Comparison of ENCODE assay signal across 14 mouse cellular contexts in the genomic region with DNA sequence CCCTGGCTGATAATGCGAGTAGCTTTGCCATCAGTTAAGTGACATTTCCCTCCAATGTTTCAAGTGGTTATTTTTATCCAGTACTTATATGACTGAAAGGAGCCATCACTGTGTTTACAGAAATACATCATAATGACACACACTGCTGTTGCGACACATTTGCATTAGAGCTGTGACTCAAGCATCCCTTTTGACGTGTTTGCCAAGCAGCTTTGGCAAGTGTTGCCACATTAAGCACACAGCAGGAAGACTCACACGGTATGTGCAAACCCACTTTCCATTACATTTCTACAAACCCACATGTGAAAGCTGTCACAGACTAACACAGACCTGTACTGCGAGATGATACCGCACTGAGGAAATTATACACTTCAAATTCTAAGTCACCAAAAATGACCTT. TPM values are rescaled to one million over a fixed set of nuclear protein-coding genes. Genes with fewer than 3 reads are reported as not detected.
DNase-seq lines count a peak whose midpoint lies in the region; ATAC-seq and TF ChIP-seq lines count a peak whose summit lies in the region.
"Had no signal": no experiment of that assay in that cellular context is flagged by ENCODE, and none has a peak within 500 bp of the region (broad histone marks: within the 10 kb centered on the region; RNA-seq: fewer than 3 reads in every experiment).

No protein-coding gene starts in this region.

- 70% methylated on average over 6 of the region's 6 CpGs for WGBS in lung, embryonic 14.5 days
- WGBS in forebrain, postnatal 0 days = 56% methylated on average over 6 of the region's 6 CpGs
- 71% methylated on average over 6 of the region's 6 CpGs for WGBS in hindbrain, postnatal 0 days

- no peaks in the 10 kb centered on the region for H3K27me3 ChIP-seq in lung, embryonic 14.5 days (ENCODE audit: insufficient read depth, low read length)
- H3K27me3 ChIP-seq in Patski = peaks cover 11% of the 10 kb centered on the region
- no peaks in the 10 kb centered on the region for H3K27me3 ChIP-seq in forebrain, postnatal 0 days (ENCODE audit: insufficient read depth, low read length)
- no peaks in the 10 kb centered on the region for H3K27me3 ChIP-seq in hindbrain, postnatal 0 days (ENCODE audit: insufficient read depth, low read length)
- H3K27me3 ChIP-seq: embryonic facial prominence, embryonic 12.5 days; hindbrain, embryonic 13.5 days; lung, embryonic 15.5 days; neural tube, embryonic 12.5 days had no signal

- H3K4me2 ChIP-seq in lung, embryonic 14.5 days = no peak overlapping the region
- H3K4me2 ChIP-seq in forebrain, postnatal 0 days (ENCODE audit: low read depth) = no peak overlapping the region
- H3K4me2 ChIP-seq in hindbrain, postnatal 0 days (ENCODE audit: low read depth, low read length) = no peak overlapping the region
- H3K4me2 ChIP-seq: embryonic facial prominence, embryonic 12.5 days; hindbrain, embryonic 13.5 days; lung, embryonic 15.5 days; neural tube, embryonic 12.5 days had no signal

- POLR2A ChIA-PET in Patski (lab: Charles Lee) = interaction anchor here (0.7 kb wide), 1 partner anchor 8 kb away, joined by 3 read pairs; no protein-coding TSS in a partner anchor

- H3K9me3 ChIP-seq in lung, embryonic 14.5 days (ENCODE audit: low read depth, low read length) = no peaks in the 10 kb centered on the region
- H3K9me3 ChIP-seq in forebrain, postnatal 0 days (ENCODE audit: low read length) = no peaks in the 10 kb centered on the region
- H3K9me3 ChIP-seq in hindbrain, postnatal 0 days (ENCODE audit: low read length) = no peaks in the 10 kb centered on the region
- H3K9me3 ChIP-seq: embryonic facial prominence, embryonic 12.5 days; hindbrain, embryonic 13.5 days; lung, embryonic 15.5 days; neural tube, embryonic 12.5 days had no signal

- H3K9ac ChIP-seq in lung, embryonic 14.5 days = no peak overlapping the region
- H3K9ac ChIP-seq in forebrain, postnatal 0 days = no peak overlapping the region
- H3K9ac ChIP-seq in hindbrain, postnatal 0 days (replicated peaks; ENCODE audit: low read length) = no peak overlapping the region
- H3K9ac ChIP-seq: embryonic facial prominence, embryonic 12.5 days; hindbrain, embryonic 13.5 days; lung, embryonic 15.5 days; neural tube, embryonic 12.5 days had no signal

- no peak overlapping the region for H3K4me3 ChIP-seq in lung, embryonic 14.5 days (ENCODE audit: low read depth, low read length)
- H3K4me3 ChIP-seq in forebrain, postnatal 0 days (ENCODE audit: low read depth, low read length) = no peak overlapping the region
- H3K4me3 ChIP-seq in hindbrain, postnatal 0 days (ENCODE audit: low read length) = no peak overlapping the region
- H3K4me3 ChIP-seq: embryonic facial prominence, embryonic 12.5 days; hindbrain, embryonic 13.5 days; lung, embryonic 15.5 days; neural tube, embryonic 12.5 days had no signal

- DNase-seq in lung, embryonic 14.5 days = peak; percentile 17
- no peak for DNase-seq in lung, postnatal 14 days
- peak; percentile 19 for DNase-seq in Patski (ENCODE audit: low read depth, low spot score)
- DNase-seq in forebrain, postnatal 0 days = peak; percentile 27
- peak; percentile 68 to 80 for DNase-seq in natural killer cell, adult 2 months (ENCODE audit: low spot score in 2 of 2)
- DNase-seq in hindbrain, postnatal 0 days (ENCODE audit: low spot score) = no peak
- no peak for DNase-seq in cerebellum, adult 18-20 months
- DNase-seq: cerebellum, adult 11-12 months; heart, adult 18-20 months; right cerebral cortex, postnatal 4 days had no signal

- ATAC-seq in lung, embryonic 14.5 days (ENCODE audit: insufficient read depth) = no peak
- peak; percentile 12 for ATAC-seq in Patski
- ATAC-seq in forebrain, postnatal 0 days = peak; percentile 50
- ATAC-seq in hindbrain, postnatal 0 days = no peak

- no peak for TF ChIP-seq CTCF in lung, embryonic 14.5 days (IDR thresholded peaks at IDR 0.05; ENCODE audit: low read depth)
- TF ChIP-seq CTCF in Patski (IDR thresholded peaks at IDR 0.05) = no peak
- no peak for TF ChIP-seq CTCF in forebrain, postnatal 0 days (IDR thresholded peaks at IDR 0.05; ENCODE audit: low read depth)
- no peak for TF ChIP-seq CTCF in hindbrain, postnatal 0 days (IDR thresholded peaks at IDR 0.05; ENCODE audit: low read depth)

- H3K27ac ChIP-seq in lung, embryonic 14.5 days (ENCODE audit: low read depth) = no peak overlapping the region
- no peak overlapping the region for H3K27ac ChIP-seq in forebrain, postnatal 0 days (ENCODE audit: low read depth, low read length)
- no peak overlapping the region for H3K27ac ChIP-seq in hindbrain, postnatal 0 days
- H3K27ac ChIP-seq: embryonic facial prominence, embryonic 12.5 days; hindbrain, embryonic 13.5 days; lung, embryonic 15.5 days; neural tube, embryonic 12.5 days had no signal

- H3K36me3 ChIP-seq in lung, embryonic 14.5 days (ENCODE audit: insufficient read depth) = peaks cover 7% of the 10 kb centered on the region; the same call in 1 of the 2 replicates
- peaks cover 9% of the 10 kb centered on the region; the same call in 1 of the 2 replicates for H3K36me3 ChIP-seq in forebrain, postnatal 0 days (ENCODE audit: insufficient read depth)
- H3K36me3 ChIP-seq in hindbrain, postnatal 0 days (ENCODE audit: insufficient read depth, low read length) = peaks cover 10% of the 10 kb centered on the region; the same call in 1 of the 2 replicates
- H3K36me3 ChIP-seq: embryonic facial prominence, embryonic 12.5 days; lung, embryonic 15.5 days had no signal

- CTCF ChIA-PET in Patski (lab: Charles Lee) = interaction anchor here (1.5 kb wide), 1 partner anchor 10 kb away, joined by 6 read pairs; no protein-coding TSS in a partner anchor

- in situ Hi-C loops in Patski (cut with MboI; ENCODE audit: low pct_unique_long_range_greater_than_20kb) = no loop called here

- no peaks in the 10 kb centered on the region for H3K4me1 ChIP-seq in lung, embryonic 14.5 days (ENCODE audit: insufficient read depth)
- H3K4me1 ChIP-seq in forebrain, postnatal 0 days (ENCODE audit: insufficient read depth) = no peaks in the 10 kb centered on the region
- H3K4me1 ChIP-seq in hindbrain, postnatal 0 days (ENCODE audit: insufficient read depth, low read length) = no peaks in the 10 kb centered on the region
- H3K4me1 ChIP-seq: embryonic facial prominence, embryonic 12.5 days; hindbrain, embryonic 13.5 days; lung, embryonic 15.5 days; neural tube, embryonic 12.5 days had no signal

RNA-seq across cellular contexts. Expression of gene Bend4, which starts 34.2 kb away (rescaled TPM):
- 7.7 and 8.1 TPM in 2 replicates for polyA plus RNA-seq in lung, embryonic 14.5 days (2014; fragmentation: Nextera tagmentation; extraction: Ambion mirVana)
- polyA plus RNA-seq in Patski (2021) = 1.1 TPM
- total RNA-seq in forebrain, postnatal 0 days (2014; rRNA removed) = 7.2 and 11.5 TPM in 2 replicates
- 2.6 and 5.0 TPM in 2 replicates for polyA plus RNA-seq in forebrain, postnatal 0 days (2015; fragmentation: Nextera tagmentation; extraction: Ambion mirVana)
- total RNA-seq in hindbrain, postnatal 0 days (2014; rRNA removed) = 12.1 and 12.8 TPM in 2 replicates
- polyA plus RNA-seq in hindbrain, postnatal 0 days (2015; fragmentation: Nextera tagmentation; extraction: Ambion mirVana) = 8.1 and 8.5 TPM in 2 replicates

Comparison
In these comparisons a context has a peak if more than half of its experiments do, and no peak if none do; other contexts are left out.
1. DNase-seq: peak in lung, embryonic 14.5 days (single experiment), Patski (single experiment), forebrain, postnatal 0 days (single experiment) and natural killer cell, adult 2 months (2 of 2); none in lung, postnatal 14 days (single experiment), hindbrain, postnatal 0 days (single experiment) and cerebellum, adult 18-20 months (0 of 2).
2. ATAC-seq: peak in Patski (single experiment) and forebrain, postnatal 0 days (single experiment); none in lung, embryonic 14.5 days (single experiment) and hindbrain, postnatal 0 days (single experiment).